Mouse (Mus musculus): ENCODE measurements at regions not wholly inside any gene's neighbourhood (a gene's known extent, or its start where the extent isn't known, plus 50 kb on each side); places are given as distances from the start of the nearest gene placed in this dataset.

DNA sequence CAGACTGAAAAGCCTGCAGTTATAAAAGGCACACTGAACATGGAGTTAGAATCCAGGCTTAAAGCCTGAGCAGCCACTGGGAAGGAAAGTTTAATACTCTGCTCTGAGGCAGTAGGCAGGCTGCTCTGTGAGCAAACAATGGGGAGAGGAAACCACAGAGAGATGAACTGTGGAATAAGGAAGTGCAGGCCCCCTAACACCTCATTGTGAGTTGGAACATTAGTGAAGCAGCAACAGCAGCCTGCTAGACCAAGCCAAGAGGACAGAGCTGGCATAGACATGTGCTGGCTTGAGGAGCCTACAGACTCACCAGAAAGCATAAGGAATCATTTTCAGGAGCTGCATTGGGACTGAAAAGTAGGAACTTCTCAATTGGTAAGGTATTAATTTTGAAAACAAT is 307.4 kb downstream of the Gm10283 start:
- Histone ChIP-seq H3K4me1 (no peaks in the 10 kb centered on the region), H3K27ac (no peak overlapping the region), H3K9me3 (replicated peaks) (no peaks in the 10 kb centered on the region), H3K27me3 (ENCODE audit: low read depth, poor library complexity, severe bottlenecking) (no peaks in the 10 kb centered on the region), H3K4me3 (no peak overlapping the region), H3K36me3 (no peaks in the 10 kb centered on the region)
- no peak for DNase-seq (ENCODE audit: low spot score)

DNA sequence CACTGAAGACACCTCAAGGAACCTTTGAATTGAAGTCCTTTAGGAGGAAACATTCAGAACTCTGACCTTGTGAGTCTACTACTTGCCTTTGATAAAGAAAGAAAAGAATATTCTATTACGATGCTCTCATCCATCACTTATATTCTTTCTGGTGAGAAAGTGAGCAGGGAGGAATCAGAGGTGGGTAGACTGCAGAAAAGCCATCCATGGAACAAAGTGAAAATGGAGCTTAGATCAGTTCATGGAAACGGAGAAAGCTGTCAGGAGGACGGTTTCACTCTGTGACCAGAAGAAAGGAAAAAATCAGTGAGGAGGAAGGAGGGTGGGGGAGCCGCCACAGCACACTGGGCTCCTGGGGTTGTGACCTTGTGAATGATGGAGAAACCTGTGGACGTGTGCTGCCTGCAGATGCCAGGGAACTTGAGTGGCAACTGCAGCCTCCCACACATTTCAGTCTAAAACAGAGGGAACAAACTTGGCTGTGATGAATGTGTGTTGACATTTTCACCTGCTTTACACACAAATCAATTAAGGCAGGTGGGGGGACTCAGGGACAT is 335.2 kb downstream of the Gm10283 start:
- Histone ChIP-seq H3K27ac (no peak overlapping the region), H3K27me3 (ENCODE audit: low read depth, poor library complexity, severe bottlenecking) (no peaks in the 10 kb centered on the region), H3K4me1 (no peaks in the 10 kb centered on the region), H3K36me3 (no peaks in the 10 kb centered on the region), H3K4me3 (no peak overlapping the region), H3K9me3 (replicated peaks) (no peaks in the 10 kb centered on the region)
- DNase-seq (ENCODE audit: low spot score) = no peak
- 54% methylated on average over 5 of the region's 5 CpGs for WGBS
